Mouse (Mus musculus): Measurements from ENCODE around the gene Nfkbia.

The Nfkbia gene

DNA sequence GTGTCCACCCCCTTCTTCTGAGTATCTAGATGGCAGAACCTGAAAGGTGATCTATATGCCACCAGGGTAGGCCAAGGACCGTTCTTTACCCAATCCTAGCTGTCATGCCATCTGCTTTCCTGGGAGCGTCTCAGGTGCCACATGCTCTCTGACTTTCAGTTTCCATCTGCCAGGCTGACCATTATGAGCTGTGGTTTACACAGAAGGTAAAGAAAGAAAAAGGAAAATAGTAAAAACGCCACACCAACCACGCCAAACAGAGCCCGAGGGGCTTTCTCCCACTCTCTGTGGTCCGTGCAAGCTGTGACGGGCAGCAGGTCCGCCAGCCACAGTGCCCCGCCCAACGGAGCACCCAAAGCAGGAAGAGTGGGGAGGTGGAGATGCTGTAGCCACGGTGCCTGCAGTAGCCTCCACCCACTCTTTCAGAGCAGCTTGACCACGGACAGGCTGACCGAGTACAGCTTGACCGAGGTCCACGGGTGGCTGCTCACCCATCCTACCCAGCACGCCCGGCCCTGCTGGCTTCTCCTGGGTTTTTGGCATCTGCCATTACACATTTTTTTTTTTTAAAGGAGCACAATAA is 27.0 kb downstream of the Nfkbia start:
- no peak for DNase-seq

DNA sequence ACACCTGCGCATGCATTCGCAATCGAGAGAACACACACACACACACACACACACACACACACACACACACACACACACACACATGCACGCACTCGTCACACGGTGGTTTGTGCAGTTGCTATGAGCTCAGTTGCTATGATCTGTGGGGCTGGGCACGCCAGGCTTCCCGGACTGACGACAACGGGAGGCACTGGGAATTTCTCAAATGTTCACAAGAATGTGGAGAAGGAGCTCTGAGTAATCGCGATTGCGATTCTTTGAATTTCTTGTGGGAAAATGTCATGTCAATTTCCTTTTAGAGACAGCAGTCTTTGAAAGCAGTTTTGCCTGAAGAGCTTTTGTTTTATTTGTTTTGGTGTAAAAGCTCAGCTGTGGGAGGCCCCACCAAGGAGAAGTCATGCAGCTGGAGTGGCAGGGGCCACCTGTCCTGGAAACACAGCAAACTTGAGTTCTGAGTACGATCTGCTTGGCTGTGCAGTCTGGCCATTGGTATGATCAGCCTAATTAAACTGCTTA is 27.5 kb downstream of the Nfkbia start:
- DNase-seq: peak; percentile 39

- peak; percentile 46 for DNase-seq
These were observed 28.2 kb downstream of the Nfkbia start for GRCm38 (mm10) chr12:55463992-55464845.

- DNase-seq: no peak
These were observed 29.4 kb downstream of the Nfkbia start for GRCm38 (mm10) chr12:55463087-55463486.

GRCm38 (mm10) chr12:55462456-55462855 is 30.0 kb downstream of the Nfkbia start:
- no peak for DNase-seq

DNA sequence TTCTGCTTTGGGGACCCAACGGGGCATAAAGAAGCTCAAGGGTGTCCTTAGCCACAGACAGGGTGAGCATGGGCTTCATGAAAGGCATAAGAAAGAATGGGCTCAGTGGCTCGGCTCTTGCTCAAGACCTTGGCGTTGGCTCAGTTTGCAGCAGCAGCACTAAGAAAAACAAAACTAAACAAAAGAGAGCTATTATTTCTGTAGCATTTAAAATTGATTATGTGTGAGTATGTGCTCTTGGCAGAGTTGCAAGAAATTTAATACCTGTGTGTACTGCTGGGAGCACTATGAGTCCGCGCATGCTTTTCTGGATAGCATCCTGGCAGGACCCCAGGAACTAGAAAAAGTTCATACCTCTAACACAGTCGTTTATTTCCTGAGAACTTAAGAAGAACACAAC is 30.7 kb downstream of the Nfkbia start:
- DNase-seq: no peak

- no peak for DNase-seq
These were observed 31.5 kb downstream of the Nfkbia start for GRCm38 (mm10) chr12:55460900-55461299.

- DNase-seq: no peak
These were observed 32.7 kb downstream of the Nfkbia start for GRCm38 (mm10) chr12:55459739-55460138.

GRCm38 (mm10) chr12:55456893-55457292 is 35.6 kb downstream of the Nfkbia start:
- DNase-seq: peak; percentile 59

- no peak for DNase-seq
These were observed 36.3 kb downstream of the Nfkbia start for GRCm38 (mm10) chr12:55456136-55456535.

DNA sequence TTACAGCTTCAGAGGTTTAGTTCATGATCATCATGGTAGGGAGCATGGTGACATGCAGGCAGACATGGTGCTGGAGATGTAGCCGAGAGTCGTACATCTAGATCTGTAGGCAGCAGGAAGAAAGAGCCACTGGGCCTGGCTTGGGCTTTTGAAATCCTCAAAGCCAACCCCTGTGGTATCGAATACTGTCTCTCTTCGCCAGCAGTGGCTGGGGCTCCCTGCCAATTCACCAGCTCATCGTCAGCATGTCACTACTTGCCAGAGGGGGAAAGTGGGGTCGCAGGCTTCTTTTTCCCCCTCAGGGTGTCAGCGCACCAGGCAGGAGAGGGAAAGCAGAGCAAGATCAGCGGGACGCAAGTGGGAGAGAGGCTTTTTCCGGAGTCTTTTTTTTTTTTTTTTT is 37.2 kb downstream of the Nfkbia start:
- DNase-seq: no peak

DNA sequence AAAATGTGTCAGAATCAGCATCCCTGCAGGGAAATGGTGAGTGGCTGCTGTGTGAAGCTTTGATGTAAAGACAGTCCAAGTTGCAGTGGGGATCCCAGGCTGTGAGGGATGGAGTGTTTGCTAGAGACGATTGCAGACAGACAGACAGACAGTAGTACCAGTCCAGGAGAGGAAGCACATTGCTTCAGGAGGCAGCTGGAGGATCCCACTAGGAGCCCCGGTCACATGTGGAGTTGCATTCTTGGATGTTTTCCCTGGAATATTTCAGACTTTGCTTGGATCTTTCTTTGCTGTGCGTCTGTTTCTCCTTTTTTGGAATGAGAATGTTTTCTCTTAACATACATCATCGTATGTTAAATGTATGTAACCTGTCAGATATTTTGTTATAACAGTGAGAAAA is 38.5 kb downstream of the Nfkbia start:
- no peak for DNase-seq

GRCm38 (mm10) chr12:55452839-55453238 is 39.6 kb downstream of the Nfkbia start:
- DNase-seq: no peak

DNA sequence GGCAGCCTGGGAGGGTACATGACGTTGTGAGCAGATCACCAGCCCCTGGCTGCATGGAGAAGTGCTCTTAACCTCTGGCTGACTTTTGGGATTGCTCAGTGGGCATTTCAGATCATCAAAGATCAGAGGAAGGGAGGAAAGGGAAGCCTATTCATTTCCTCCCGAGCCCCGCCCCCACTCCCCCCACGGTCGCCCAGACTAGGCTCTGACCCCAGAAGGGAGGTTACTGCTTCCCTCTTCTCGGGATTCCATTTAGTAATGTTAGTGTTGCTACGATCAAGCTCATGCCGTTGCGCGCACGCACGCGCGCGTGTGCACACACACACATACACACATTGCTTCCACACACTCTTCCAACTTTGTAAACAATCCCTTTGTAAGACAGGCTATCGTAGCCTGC is 42.0 kb downstream of the Nfkbia start:
- DNase-seq: no peak

- DNase-seq: no peak
These were observed 43.4 kb downstream of the Nfkbia start for GRCm38 (mm10) chr12:55449048-55449447.

- no peak for DNase-seq
These were observed 44.0 kb downstream of the Nfkbia start for GRCm38 (mm10) chr12:55448457-55448856.

DNA sequence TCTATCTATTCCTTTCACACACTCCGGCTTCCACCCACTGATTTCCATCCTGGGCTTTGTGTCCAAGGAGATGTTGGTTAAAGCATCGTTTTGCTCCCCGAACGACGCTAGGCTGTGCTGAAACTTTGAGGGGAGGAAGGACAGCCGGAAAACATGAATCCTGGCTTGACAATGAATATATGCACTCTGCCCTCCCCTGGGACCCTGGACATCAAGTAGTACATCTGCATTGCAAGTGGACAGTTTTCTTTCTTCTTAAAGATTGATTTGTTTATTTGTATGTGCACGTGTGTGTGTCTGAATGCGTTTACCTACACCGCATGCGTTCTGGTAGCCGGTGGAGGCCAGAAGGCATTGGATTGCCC is 45.1 kb downstream of the Nfkbia start:
- DNase-seq: no peak

- peak; percentile 91 for DNase-seq
These were observed 45.6 kb downstream of the Nfkbia start for GRCm38 (mm10) chr12:55446746-55447395.

GRCm38 (mm10) chr12:55446366-55446745 is 46.1 kb downstream of the Nfkbia start:
- no peak for DNase-seq

GRCm38 (mm10) chr12:55445583-55445982 is 46.9 kb downstream of the Nfkbia start:
- DNase-seq: no peak

- DNase-seq: no peak
These were observed 48.4 kb downstream of the Nfkbia start for GRCm38 (mm10) chr12:55444031-55444451.

GRCm38 (mm10) chr12:55442861-55443850 is 49.3 kb downstream of the Nfkbia start:
- DNase-seq: peak; percentile 52

DNA sequence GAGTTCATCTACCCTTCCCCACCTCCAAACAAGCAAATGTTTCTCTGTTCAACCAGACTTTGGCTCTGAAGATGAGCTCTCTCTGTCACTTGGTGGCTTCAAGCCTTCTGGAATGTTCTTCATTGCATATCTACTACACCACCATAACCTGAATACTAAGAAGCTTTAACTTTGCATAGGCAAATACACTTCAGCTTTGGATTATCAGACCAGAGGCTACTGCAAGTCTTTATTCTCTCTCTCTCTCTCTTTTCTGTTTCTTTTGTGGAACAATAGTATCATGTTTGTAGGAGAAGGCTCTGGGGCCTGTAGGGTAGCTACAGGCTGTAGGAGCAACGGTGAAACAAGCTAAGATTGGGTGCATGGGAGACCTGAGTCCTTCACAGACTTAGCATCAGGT is 50.2 kb downstream of the Nfkbia start:
- DNase-seq: no peak

All from right cerebral cortex, adult 18-20 months (tissue).